Mouse (Mus musculus): Measurements from ENCODE around the gene Ifit2.
"Not testable (repeated sequence)": the region's sequence is repeated elsewhere in the genome, so short reads cannot be mapped to it uniquely, and the experiment has no call there.

Gene Ifit2

GRCm38 (mm10) chr19:34594523-34594922, 44.0 kb downstream of the Ifit2 start:
- DNase-seq (ENCODE audit: low read depth in 2 of 2, low spot score in 2 of 2): not testable (repeated sequence)

GRCm38 (mm10) chr19:34596811-34597210, 46.3 kb downstream of the Ifit2 start:
- no peak for DNase-seq (ENCODE audit: low read depth in 2 of 2, low spot score in 2 of 2)

GRCm38 (mm10) chr19:34598341-34598740, 47.8 kb downstream of the Ifit2 start:
- DNase-seq (ENCODE audit: low read depth in 2 of 2, low spot score in 2 of 2): no peak

GRCm38 (mm10) chr19:34599250-34599649, 48.8 kb downstream of the Ifit2 start:
- peak in 1 of 2 experiments; percentile 39 for DNase-seq (ENCODE audit: low read depth in 2 of 2, low spot score in 2 of 2)

GRCm38 (mm10) chr19:34601888-34602287, 51.4 kb downstream of the Ifit2 start, which contains the start of gene Ifit1bl1:
Gene Ifit1bl1, minus strand, starts transcription at chr19:34601956.
- peak in 1 of 2 experiments; percentile 34 for DNase-seq (ENCODE audit: low read depth in 2 of 2, low spot score in 2 of 2)

- no peak for DNase-seq (ENCODE audit: low read depth in 2 of 2, low spot score in 2 of 2)
These were observed 55.0 kb downstream of the Ifit2 start for GRCm38 (mm10) chr19:34605472-34605871.

- peak in 1 of 2 experiments; percentile 35 for DNase-seq (ENCODE audit: low read depth in 2 of 2, low spot score in 2 of 2)
These were observed 57.0 kb downstream of the Ifit2 start, which contains the start of gene Ifit3b for GRCm38 (mm10) chr19:34607237-34608051. Gene Ifit3b, plus strand, starts transcription at chr19:34607970.

- not testable (repeated sequence) for DNase-seq (ENCODE audit: low read depth in 2 of 2, low spot score in 2 of 2)
These were observed 59.6 kb downstream of the Ifit2 start for GRCm38 (mm10) chr19:34610118-34610517.

GRCm38 (mm10) chr19:34612243-34613001, 61.9 kb downstream of the Ifit2 start:
- not testable (repeated sequence) for DNase-seq (ENCODE audit: low read depth in 2 of 2, low spot score in 2 of 2)

- no peak for DNase-seq (ENCODE audit: low read depth in 2 of 2, low spot score in 2 of 2)
These were observed 70.4 kb downstream of the Ifit2 start for GRCm38 (mm10) chr19:34620871-34621270.

GRCm38 (mm10) chr19:34623781-34624180, 73.3 kb downstream of the Ifit2 start:
- no peak for DNase-seq (ENCODE audit: low read depth in 2 of 2, low spot score in 2 of 2)

- DNase-seq (ENCODE audit: low read depth in 2 of 2, low spot score in 2 of 2): peak in 1 of 2 experiments; percentile 25
These were observed 74.2 kb downstream of the Ifit2 start for GRCm38 (mm10) chr19:34624663-34625062.

Data from CD8-positive naive resting alpha-beta T cell, adult 2 months (primary cell).